Mouse (Mus musculus): Measurements from ENCODE around the gene Casp7.

DNA sequence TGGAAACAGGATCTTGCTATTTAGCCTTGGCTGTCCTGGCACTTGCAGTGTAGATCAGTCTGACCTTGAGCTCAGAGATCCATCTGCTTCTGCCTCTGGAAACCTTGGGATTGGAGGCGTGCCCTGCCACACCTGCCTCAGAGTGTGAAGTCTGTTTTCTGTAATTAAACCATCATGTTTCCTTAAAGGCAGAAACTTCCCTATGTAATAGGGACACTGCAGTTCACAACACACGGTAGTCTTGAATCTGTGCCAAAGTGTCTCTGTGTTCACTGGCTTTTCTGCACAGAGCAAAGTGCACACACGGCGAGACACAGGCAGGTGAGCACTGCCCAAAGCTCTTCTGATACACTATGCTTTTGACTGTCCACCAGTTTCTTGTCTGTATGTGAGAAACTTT is 21.5 kb downstream of the Casp7 start:
- no peak for TF ChIP-seq CTCF (IDR thresholded peaks at IDR 0.05; ENCODE audit: control insufficient read depth, insufficient read depth, insufficient read length)
- TF ChIP-seq USF1 (IDR thresholded peaks at IDR 0.05; ENCODE audit: low read depth): no peak
- no peak for TF ChIP-seq MAX (IDR thresholded peaks at IDR 0.05)
- TF ChIP-seq MYOG (IDR thresholded peaks at IDR 0.05; ENCODE audit: control insufficient read depth, extremely low read depth, insufficient read length): no peak
- no peak for TF ChIP-seq FOSL1 (IDR thresholded peaks at IDR 0.05; ENCODE audit: insufficient read depth, low read length, poor library complexity, severe bottlenecking)
- no peak for TF ChIP-seq CEBPB (IDR thresholded peaks at IDR 0.05; ENCODE audit: low read depth)
- TF ChIP-seq MYOD1 (IDR thresholded peaks at IDR 0.05; ENCODE audit: control insufficient read depth, insufficient read length, low read depth): no peak
